Mouse (Mus musculus) E14TG2a.4 (cell line): ENCODE results near the gene Fgfr3.

Source experiments
- H3K27me3 ChIP-seq: 2 replicates; pipeline ENCODE4 v1.6.1; 2014; ENCODE audit warnings: low read length, control low read depth; ENCODE audit not compliant: insufficient read depth
- H3K36me3 ChIP-seq: 2 replicates; pipeline ENCODE4 v1.6.1; 2014; ENCODE audit warnings: low read length, control low read depth; ENCODE audit not compliant: insufficient read depth
- H3K4me1 ChIP-seq: replicated peaks from 2 replicates; pipeline ENCODE4 v1.6.1; 2014; ENCODE audit warnings: low read depth, low read length, control low read depth
- H3K4me3 ChIP-seq: replicated peaks from 2 replicates; pipeline ENCODE4 v1.5.1; 2014; ENCODE audit warnings: mild to moderate bottlenecking, low read length
- H3K9me3 ChIP-seq: 2 replicates; pipeline ENCODE4 v1.6.1; 2014; ENCODE audit warnings: low read length, control low read depth
- CTCF ChIP-seq: conservative IDR thresholded peaks from 2 replicates; pipeline ENCODE4 v1.5.1; 2014; ENCODE audit warnings: low read length
- NANOG ChIP-seq: IDR thresholded peaks from 2 replicates; pipeline ENCODE4 v1.6.1; 2014; ENCODE audit warnings: borderline replicate concordance, low read length, mixed read lengths
- POU5F1 ChIP-seq: IDR thresholded peaks from 2 replicates; pipeline ENCODE4 v1.6.1; 2014; ENCODE audit warnings: low read length, borderline replicate concordance

The Fgfr3 gene

GRCm38 (mm10) chr5:33695718-33696121, 25.8 kb upstream of the Fgfr3 start:
- peaks cover 52% of the 10 kb centered on the region for H3K4me1 ChIP-seq
- peaks cover 98% of the 10 kb centered on the region for H3K27me3 ChIP-seq
- H3K9me3 ChIP-seq = no peaks in the 10 kb centered on the region
- H3K36me3 ChIP-seq = no peaks in the 10 kb centered on the region
- TF ChIP-seq POU5F1 = no peak
- TF ChIP-seq NANOG = no peak
- TF ChIP-seq CTCF = no peak
- peak overlapping the region; percentile 80 for H3K4me3 ChIP-seq

GRCm38 (mm10) chr5:33696430-33696829, 25.0 kb upstream of the Fgfr3 start:
- TF ChIP-seq POU5F1 = no peak
- TF ChIP-seq NANOG = no peak
- no peak for TF ChIP-seq CTCF
- H3K9me3 ChIP-seq = no peaks in the 10 kb centered on the region
- no peaks in the 10 kb centered on the region for H3K36me3 ChIP-seq
- H3K4me3 ChIP-seq = no peak overlapping the region
- H3K27me3 ChIP-seq = peaks cover 98% of the 10 kb centered on the region
- peaks cover 53% of the 10 kb centered on the region for H3K4me1 ChIP-seq

GRCm38 (mm10) chr5:33697534-33697933, 23.9 kb upstream of the Fgfr3 start:
- peaks cover 47% of the 10 kb centered on the region for H3K4me1 ChIP-seq
- H3K36me3 ChIP-seq = no peaks in the 10 kb centered on the region
- TF ChIP-seq NANOG (no peak), CTCF (no peak), POU5F1 (no peak)
- no peak overlapping the region for H3K4me3 ChIP-seq
- peaks cover 99% of the 10 kb centered on the region for H3K27me3 ChIP-seq
- no peaks in the 10 kb centered on the region for H3K9me3 ChIP-seq

- Histone ChIP-seq H3K27me3 (peaks cover 99% of the 10 kb centered on the region), H3K36me3 (no peaks in the 10 kb centered on the region), H3K4me3 (no peak overlapping the region), H3K4me1 (peaks cover 42% of the 10 kb centered on the region), H3K9me3 (no peaks in the 10 kb centered on the region)
- TF ChIP-seq NANOG (no peak), CTCF (no peak), POU5F1 (no peak)
These were observed 23.4 kb upstream of the Fgfr3 start for GRCm38 (mm10) chr5:33697947-33698512.

GRCm38 (mm10) chr5:33698669-33699068, 22.8 kb upstream of the Fgfr3 start:
- no peaks in the 10 kb centered on the region for H3K36me3 ChIP-seq
- H3K4me3 ChIP-seq = no peak overlapping the region
- H3K4me1 ChIP-seq = peaks cover 39% of the 10 kb centered on the region
- TF ChIP-seq CTCF (no peak), POU5F1 (no peak), NANOG (no peak)
- peaks cover 95% of the 10 kb centered on the region for H3K27me3 ChIP-seq
- H3K9me3 ChIP-seq = no peaks in the 10 kb centered on the region

GRCm38 (mm10) chr5:33700010-33700409, 21.5 kb upstream of the Fgfr3 start:
- H3K36me3 ChIP-seq = no peaks in the 10 kb centered on the region
- H3K9me3 ChIP-seq = no peaks in the 10 kb centered on the region
- no peak overlapping the region for H3K4me3 ChIP-seq
- peaks cover 39% of the 10 kb centered on the region for H3K4me1 ChIP-seq
- TF ChIP-seq POU5F1 (no peak), CTCF (no peak), NANOG (no peak)
- peaks cover 96% of the 10 kb centered on the region for H3K27me3 ChIP-seq

- no peaks in the 10 kb centered on the region for H3K9me3 ChIP-seq
- H3K36me3 ChIP-seq = no peaks in the 10 kb centered on the region
- TF ChIP-seq POU5F1 (no peak), CTCF (no peak)
- peaks cover 96% of the 10 kb centered on the region for H3K27me3 ChIP-seq
- peaks cover 41% of the 10 kb centered on the region for H3K4me1 ChIP-seq
- H3K4me3 ChIP-seq = peak overlapping the region; percentile 50
These were observed 19.6 kb upstream of the Fgfr3 start for GRCm38 (mm10) chr5:33701832-33702231.

- Histone ChIP-seq H3K4me3 (no peak overlapping the region), H3K27me3 (peaks cover 93% of the 10 kb centered on the region), H3K4me1 (peaks cover 41% of the 10 kb centered on the region), H3K36me3 (no peaks in the 10 kb centered on the region), H3K9me3 (no peaks in the 10 kb centered on the region)
- no peak for TF ChIP-seq CTCF
- TF ChIP-seq POU5F1 = no peak
- TF ChIP-seq NANOG = no peak
These were observed 17.5 kb upstream of the Fgfr3 start for GRCm38 (mm10) chr5:33703999-33704398.

- H3K4me3 ChIP-seq = peak overlapping the region; percentile 23; the same call in 1 of the 2 replicates
- no peaks in the 10 kb centered on the region for H3K36me3 ChIP-seq
- H3K4me1 ChIP-seq = peaks cover 37% of the 10 kb centered on the region
- TF ChIP-seq POU5F1 (no peak), NANOG (no peak), CTCF (no peak)
- no peaks in the 10 kb centered on the region for H3K9me3 ChIP-seq
- peaks cover 88% of the 10 kb centered on the region for H3K27me3 ChIP-seq
These were observed 16.4 kb upstream of the Fgfr3 start for GRCm38 (mm10) chr5:33704945-33705611.
